Mouse (Mus musculus): ENCODE measurements around the gene Lrrc29. TPM values are rescaled to one million over a fixed set of nuclear protein-coding genes. Genes with fewer than 3 reads are reported as not detected.

Gene Lrrc29
- polyA plus RNA-seq, 1 experiment from 2014 or later: 0.86 TPM

DNA sequence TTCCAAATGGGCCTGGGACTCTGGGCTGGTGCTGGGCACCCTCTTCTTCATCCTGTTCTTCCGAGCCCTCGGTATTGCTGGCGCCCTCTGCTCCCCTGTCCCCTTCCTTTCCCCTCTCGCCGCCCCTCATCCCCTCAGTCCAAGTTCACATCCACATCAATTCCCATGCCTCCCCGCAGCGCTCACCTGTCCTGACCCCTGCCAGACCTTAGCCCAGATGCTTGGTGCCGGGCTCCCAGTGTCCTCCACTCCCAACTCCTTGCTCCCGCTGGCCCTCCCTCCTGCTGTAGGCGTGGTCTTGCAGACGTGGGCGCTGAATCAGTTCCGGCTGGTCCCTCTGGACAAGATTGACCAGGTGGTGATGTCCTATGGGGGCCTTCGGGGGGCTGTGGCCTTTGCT is 30.6 kb upstream of the Lrrc29 start:
- ATAC-seq (ENCODE audit: low FRiP score, low TSS enrichment) (no peak), DNase-seq (no peak)
- H3K9ac ChIP-seq (replicated peaks; ENCODE audit: low read length): no peak overlapping the region
- H3K27ac ChIP-seq (replicated peaks; ENCODE audit: low read depth, low read length): no peak overlapping the region
- no peaks in the 10 kb centered on the region for H3K9me3 ChIP-seq (ENCODE audit: control insufficient read depth, low read length)
- no peaks in the 10 kb centered on the region for H3K4me1 ChIP-seq (ENCODE audit: control insufficient read depth, insufficient read depth, low read length)
- H3K36me3 ChIP-seq (ENCODE audit: control insufficient read depth, insufficient read depth, low read length): peaks cover 25% of the 10 kb centered on the region
- no peaks in the 10 kb centered on the region for H3K27me3 ChIP-seq (ENCODE audit: control insufficient read depth, insufficient read depth, low read length)
- no peak overlapping the region for H3K4me2 ChIP-seq (ENCODE audit: low read length)
- 88% methylated on average over 14 of the region's 14 CpGs for WGBS
- no peak overlapping the region for H3K4me3 ChIP-seq (replicated peaks; ENCODE audit: low read depth, low read length)

DNA sequence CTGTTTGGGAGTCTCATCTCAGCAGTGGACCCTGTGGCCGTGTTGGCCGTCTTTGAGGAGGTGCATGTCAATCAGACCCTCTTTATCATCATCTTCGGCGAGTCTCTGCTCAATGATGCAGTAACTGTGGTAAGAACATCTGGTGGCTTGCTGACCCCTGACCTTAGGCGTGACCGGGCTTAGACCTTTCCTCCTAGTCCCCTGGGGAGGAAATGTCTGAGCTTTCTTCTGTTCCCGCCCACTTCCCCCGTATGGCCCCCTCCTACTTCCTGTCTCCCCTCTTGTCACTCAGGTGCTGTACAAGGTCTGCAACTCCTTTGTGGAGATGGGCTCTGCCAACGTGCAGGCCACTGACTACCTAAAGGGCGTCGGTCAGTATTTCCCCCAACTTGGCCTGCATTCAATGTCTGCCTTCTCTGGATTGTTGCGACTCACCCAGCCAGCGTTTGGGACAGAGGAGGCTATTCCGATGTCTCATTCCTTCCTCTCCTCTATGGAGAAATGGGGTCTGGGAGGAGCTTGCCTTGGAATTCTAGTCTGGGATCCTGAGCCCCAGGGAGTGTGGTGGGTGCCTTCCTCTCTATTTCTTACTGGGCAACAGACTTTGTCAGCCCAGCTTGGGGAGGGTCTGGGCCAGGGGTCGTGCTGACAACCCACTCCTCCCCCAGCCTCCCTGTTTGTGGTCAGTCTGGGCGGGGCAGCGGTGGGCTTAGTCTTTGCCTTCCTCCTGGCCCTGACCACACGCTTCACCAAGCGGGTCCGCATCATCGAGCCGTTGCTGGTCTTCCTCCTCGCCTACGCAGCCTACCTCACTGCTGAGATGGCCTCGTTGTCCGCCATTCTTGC is 29.3 kb upstream of the Lrrc29 start:
- 46% methylated on average over 26 of the region's 26 CpGs for WGBS
- Histone ChIP-seq H3K36me3 (ENCODE audit: control insufficient read depth, insufficient read depth, low read length) (peaks cover 25% of the 10 kb centered on the region), H3K27ac (replicated peaks; ENCODE audit: low read depth, low read length) (no peak overlapping the region), H3K27me3 (ENCODE audit: control insufficient read depth, insufficient read depth, low read length) (no peaks in the 10 kb centered on the region), H3K4me3 (replicated peaks; ENCODE audit: low read depth, low read length) (no peak overlapping the region), H3K9me3 (ENCODE audit: control insufficient read depth, low read length) (no peaks in the 10 kb centered on the region), H3K4me2 (ENCODE audit: low read length) (no peak overlapping the region), H3K4me1 (ENCODE audit: control insufficient read depth, insufficient read depth, low read length) (peaks cover 3% of the 10 kb centered on the region; the same call in 1 of the 2 replicates), H3K9ac (replicated peaks; ENCODE audit: low read length) (no peak overlapping the region)
- no peak for ATAC-seq (ENCODE audit: low FRiP score, low TSS enrichment)
- DNase-seq: no peak

DNA sequence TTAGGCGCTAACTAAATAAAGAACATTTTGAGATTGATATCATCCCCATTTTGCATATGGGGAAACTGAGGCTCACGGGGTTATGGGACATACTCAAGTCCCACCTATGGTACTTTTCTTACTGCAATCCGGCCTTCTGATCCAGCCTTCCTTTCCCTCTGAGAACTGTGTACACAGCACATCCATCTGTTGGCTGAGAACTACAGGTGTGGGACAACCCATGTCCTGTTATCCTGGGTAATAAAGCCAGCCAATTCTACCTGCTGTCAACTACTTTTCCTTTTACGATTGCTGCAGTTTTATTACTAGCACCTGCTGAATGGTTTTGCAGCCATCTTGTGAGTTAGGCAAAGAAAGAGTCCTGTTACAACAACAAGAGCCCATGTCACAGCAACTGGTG is 28.5 kb upstream of the Lrrc29 start:
- 88% methylated on average over 4 of the region's 4 CpGs for WGBS
- peaks cover 25% of the 10 kb centered on the region for H3K36me3 ChIP-seq (ENCODE audit: control insufficient read depth, insufficient read depth, low read length)
- ATAC-seq (ENCODE audit: low FRiP score, low TSS enrichment) (no peak), DNase-seq (no peak)
- peaks cover 10% of the 10 kb centered on the region for H3K4me1 ChIP-seq (ENCODE audit: control insufficient read depth, insufficient read depth, low read length)
- no peak overlapping the region for H3K27ac ChIP-seq (replicated peaks; ENCODE audit: low read depth, low read length)
- no peaks in the 10 kb centered on the region for H3K27me3 ChIP-seq (ENCODE audit: control insufficient read depth, insufficient read depth, low read length)
- no peaks in the 10 kb centered on the region for H3K9me3 ChIP-seq (ENCODE audit: control insufficient read depth, low read length)
- no peak overlapping the region for H3K4me3 ChIP-seq (replicated peaks; ENCODE audit: low read depth, low read length)
- no peak overlapping the region for H3K9ac ChIP-seq (replicated peaks; ENCODE audit: low read length)
- no peak overlapping the region for H3K4me2 ChIP-seq (ENCODE audit: low read length)

DNA sequence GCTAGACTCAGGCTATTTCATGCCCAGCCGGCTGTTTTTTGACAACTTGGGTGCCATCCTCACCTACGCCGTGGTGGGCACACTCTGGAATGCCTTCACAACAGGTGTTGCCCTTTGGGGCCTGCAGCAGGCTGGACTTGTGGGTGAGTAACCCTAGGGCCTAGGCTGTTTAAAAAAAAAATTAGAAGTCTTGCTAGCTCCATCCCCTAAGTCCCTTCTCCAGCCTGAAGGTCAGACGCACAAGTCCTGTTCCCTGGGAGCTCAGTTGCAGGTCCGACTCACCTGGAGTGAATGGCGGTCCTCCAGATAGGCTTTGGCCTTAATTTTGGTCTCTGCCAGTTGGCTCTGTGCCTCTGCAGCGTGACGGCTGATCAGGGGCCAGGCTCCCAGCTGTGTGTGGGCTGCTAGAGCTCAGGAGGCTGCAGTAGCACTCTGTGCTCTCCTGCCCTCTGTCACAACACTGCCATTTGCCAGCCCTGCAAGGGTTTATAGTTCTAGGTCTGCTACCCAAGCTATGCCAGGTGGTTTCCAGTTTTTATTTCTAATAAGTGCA is 27.6 kb upstream of the Lrrc29 start:
- 75% methylated on average over 8 of the region's 8 CpGs for WGBS
- peaks cover 10% of the 10 kb centered on the region for H3K4me1 ChIP-seq (ENCODE audit: control insufficient read depth, insufficient read depth, low read length)
- DNase-seq: no peak
- no peak overlapping the region for H3K4me2 ChIP-seq (ENCODE audit: low read length)
- H3K27me3 ChIP-seq (ENCODE audit: control insufficient read depth, insufficient read depth, low read length): no peaks in the 10 kb centered on the region
- H3K36me3 ChIP-seq (ENCODE audit: control insufficient read depth, insufficient read depth, low read length): peaks cover 25% of the 10 kb centered on the region
- no peak overlapping the region for H3K9ac ChIP-seq (replicated peaks; ENCODE audit: low read length)
- H3K9me3 ChIP-seq (ENCODE audit: control insufficient read depth, low read length): no peaks in the 10 kb centered on the region
- H3K27ac ChIP-seq (replicated peaks; ENCODE audit: low read depth, low read length): no peak overlapping the region
- no peak for ATAC-seq (ENCODE audit: low FRiP score, low TSS enrichment)
- no peak overlapping the region for H3K4me3 ChIP-seq (replicated peaks; ENCODE audit: low read depth, low read length)

DNA sequence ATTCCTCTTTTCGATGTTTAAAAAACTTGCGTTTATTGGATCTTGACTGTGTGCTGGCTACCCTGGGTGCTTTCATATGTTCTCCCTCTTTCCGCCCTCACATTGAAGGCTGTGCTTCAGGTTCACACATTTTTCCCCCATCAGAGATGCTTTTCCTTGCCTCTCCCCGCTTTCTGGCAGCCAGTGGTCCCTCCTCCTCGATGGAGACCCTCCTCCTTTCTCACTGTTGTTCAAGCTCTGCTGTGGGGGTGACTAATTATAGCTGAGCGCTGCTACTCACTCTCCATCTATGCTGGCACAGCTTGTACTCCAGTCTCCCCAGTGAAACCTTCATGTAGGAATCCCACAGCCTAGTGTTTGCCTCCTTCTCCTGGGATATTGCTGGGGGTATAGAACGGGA is 24.1 kb upstream of the Lrrc29 start:
- no peaks in the 10 kb centered on the region; the same call in 1 of the 2 replicates for H3K27me3 ChIP-seq (ENCODE audit: control insufficient read depth, insufficient read depth, low read length)
- no peak overlapping the region for H3K27ac ChIP-seq (replicated peaks; ENCODE audit: low read depth, low read length)
- WGBS: 40% methylated on average over 7 of the region's 7 CpGs
- peak overlapping the region; percentile 80; the same call in 1 of the 2 replicates for H3K9ac ChIP-seq (replicated peaks; ENCODE audit: low read length)
- no peaks in the 10 kb centered on the region for H3K9me3 ChIP-seq (ENCODE audit: control insufficient read depth, low read length)
- DNase-seq (peak; percentile 29), ATAC-seq (ENCODE audit: low FRiP score, low TSS enrichment) (no peak)
- peak overlapping the region; percentile 68 for H3K4me3 ChIP-seq (replicated peaks; ENCODE audit: low read depth, low read length)
- peak overlapping the region; percentile 91 for H3K4me2 ChIP-seq (ENCODE audit: low read length)
- H3K36me3 ChIP-seq (ENCODE audit: control insufficient read depth, insufficient read depth, low read length): no peaks in the 10 kb centered on the region
- H3K4me1 ChIP-seq (ENCODE audit: control insufficient read depth, insufficient read depth, low read length): peaks cover 28% of the 10 kb centered on the region

DNA sequence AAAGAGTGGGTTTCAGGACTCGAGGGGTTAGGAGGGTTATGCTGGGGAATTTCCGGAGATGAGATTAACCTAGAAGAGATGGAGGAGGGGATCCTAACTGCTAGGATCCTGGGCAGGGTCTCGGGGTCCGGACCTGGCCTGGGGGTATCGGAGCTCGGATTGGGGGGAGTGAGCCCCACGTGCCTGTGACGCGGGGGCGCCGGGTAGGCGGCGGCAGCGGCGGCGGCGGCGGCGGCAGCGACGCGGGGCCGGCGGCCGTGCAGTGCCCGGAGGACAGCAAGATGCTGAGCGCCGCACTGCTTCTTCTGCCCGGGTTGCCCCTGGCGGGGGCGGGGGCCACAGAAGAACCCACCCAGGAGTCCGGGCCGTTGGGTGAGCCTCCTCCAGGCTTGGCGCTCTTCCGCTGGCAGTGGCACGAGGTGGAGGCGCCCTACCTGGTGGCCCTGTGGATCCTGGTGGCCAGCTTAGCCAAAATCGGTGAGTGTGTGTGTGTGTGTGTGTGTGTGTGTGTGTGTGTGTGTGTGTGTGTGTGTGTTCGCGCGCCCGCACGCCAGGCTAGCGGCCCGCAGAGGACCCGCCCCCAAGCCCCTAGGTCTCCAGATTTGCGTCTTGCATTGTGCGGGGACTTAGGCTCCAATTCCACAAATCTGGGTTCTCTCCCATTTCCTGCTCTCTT is 23.2 kb upstream of the Lrrc29 start:
- Histone ChIP-seq H3K9me3 (ENCODE audit: control insufficient read depth, low read length) (no peaks in the 10 kb centered on the region), H3K36me3 (ENCODE audit: control insufficient read depth, insufficient read depth, low read length) (no peaks in the 10 kb centered on the region), H3K27me3 (ENCODE audit: control insufficient read depth, insufficient read depth, low read length) (no peaks in the 10 kb centered on the region; the same call in 1 of the 2 replicates), H3K4me2 (ENCODE audit: low read length) (peak overlapping the region; percentile 91), H3K9ac (replicated peaks; ENCODE audit: low read length) (peak overlapping the region; percentile 80), H3K27ac (replicated peaks; ENCODE audit: low read depth, low read length) (peak overlapping the region; percentile 67), H3K4me1 (ENCODE audit: control insufficient read depth, insufficient read depth, low read length) (peaks cover 28% of the 10 kb centered on the region), H3K4me3 (replicated peaks; ENCODE audit: low read depth, low read length) (peak overlapping the region; percentile 68)
- ATAC-seq (ENCODE audit: low FRiP score, low TSS enrichment): peak; percentile 52
- WGBS: under 1% methylated on average over 47 of the region's 48 CpGs
- DNase-seq: peak; percentile 74

DNA sequence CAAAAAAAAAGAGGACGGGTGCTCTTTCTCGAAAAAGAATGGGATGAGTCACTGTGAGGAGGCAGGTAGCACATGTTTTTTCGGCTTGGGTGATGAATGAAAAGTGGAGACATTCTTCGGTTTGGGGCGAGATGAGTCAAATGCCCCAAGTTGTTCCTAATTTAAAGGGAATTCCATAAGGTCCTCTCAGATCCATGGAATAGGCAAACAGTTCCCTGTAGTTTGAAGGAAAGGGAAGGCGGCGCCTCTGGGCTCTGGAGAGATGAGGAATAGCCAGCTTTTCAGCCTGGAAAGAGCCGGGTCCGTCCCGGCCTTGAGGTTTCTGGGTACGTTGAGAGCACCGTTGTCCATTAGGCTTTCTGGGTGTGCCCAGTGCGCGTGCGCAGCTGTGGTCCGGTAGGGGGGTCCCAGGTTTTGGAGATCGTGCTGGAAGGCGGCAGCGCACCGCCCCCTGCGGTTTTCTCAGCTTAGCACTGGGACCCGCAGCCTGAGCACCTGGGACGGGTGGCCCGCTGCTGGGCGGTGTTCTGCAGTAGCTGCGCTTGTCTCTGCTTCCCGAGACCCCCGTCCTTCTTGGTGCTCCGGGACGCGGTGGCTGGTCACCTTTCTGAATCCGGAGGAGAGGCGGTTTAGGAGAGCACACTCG is 22.5 kb upstream of the Lrrc29 start, which contains the start of gene Slc9a5:
Slc9a5 (plus strand) TSS at position 394 of the 646 bp plus-strand sequence.
- no peaks in the 10 kb centered on the region for H3K36me3 ChIP-seq (ENCODE audit: control insufficient read depth, insufficient read depth, low read length)
- H3K9me3 ChIP-seq (ENCODE audit: control insufficient read depth, low read length): no peaks in the 10 kb centered on the region
- peaks cover 28% of the 10 kb centered on the region for H3K4me1 ChIP-seq (ENCODE audit: control insufficient read depth, insufficient read depth, low read length)
- ATAC-seq (ENCODE audit: low FRiP score, low TSS enrichment) (peak; percentile 36), DNase-seq (peak; percentile 87)
- peak within 1 kb of the TSS; percentile 67 for H3K27ac ChIP-seq (replicated peaks; ENCODE audit: low read depth, low read length)
- H3K9ac ChIP-seq (replicated peaks; ENCODE audit: low read length): peak within 1 kb of the TSS; percentile 80
- H3K4me3 ChIP-seq (replicated peaks; ENCODE audit: low read depth, low read length): peak within 1 kb of the TSS; percentile 68
- H3K27me3 ChIP-seq (ENCODE audit: control insufficient read depth, insufficient read depth, low read length): no peaks in the 10 kb centered on the region; the same call in 1 of the 2 replicates
- 1% methylated on average over 34 of the region's 34 CpGs for WGBS
- H3K4me2 ChIP-seq (ENCODE audit: low read length): peak within 1 kb of the TSS; percentile 91

DNA sequence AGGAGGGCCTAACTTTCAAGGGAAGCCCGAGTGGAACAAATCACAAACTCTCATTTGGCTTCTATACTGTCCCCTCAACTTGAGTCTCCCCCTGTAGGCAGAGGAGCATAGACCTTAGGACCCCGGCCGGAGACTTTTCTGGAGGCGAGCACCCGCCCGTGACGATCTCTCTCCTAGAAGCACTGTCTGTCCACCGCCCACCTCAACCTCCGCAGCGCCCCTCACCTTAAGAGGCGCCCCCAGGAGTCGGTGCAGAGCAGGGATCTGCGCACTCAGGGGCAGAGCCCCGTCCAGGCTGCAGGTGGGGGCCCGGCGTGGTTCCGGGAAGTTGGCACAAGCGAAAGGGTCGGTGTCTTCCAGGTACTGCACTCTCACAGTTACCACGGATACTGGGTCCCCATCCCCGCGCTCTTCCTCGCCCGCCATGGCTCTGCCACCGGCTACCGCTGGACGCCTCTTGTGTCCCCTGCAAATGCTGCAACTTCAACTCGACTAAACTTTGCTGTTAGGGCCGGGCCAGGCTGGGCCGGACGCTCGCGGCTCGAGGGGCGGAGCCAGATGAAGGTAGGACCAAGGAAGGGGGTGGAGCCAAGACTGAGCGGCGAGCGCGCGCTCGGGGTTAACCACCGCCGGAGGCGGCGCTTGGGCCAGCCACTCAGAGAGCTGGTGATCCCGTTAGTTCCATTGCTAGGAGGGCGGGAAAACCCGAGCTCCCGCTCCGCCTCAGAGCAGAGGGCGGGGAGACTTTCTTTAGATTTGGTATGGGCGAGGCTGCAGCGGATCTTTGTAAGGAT is 21.5 kb upstream of the Lrrc29 start, which contains the start of gene Fhod1:
Fhod1 (minus strand) TSS at position 526 of the 794 bp plus-strand sequence.
- no peaks in the 10 kb centered on the region for H3K36me3 ChIP-seq (ENCODE audit: control insufficient read depth, insufficient read depth, low read length)
- H3K4me1 ChIP-seq (ENCODE audit: control insufficient read depth, insufficient read depth, low read length): peaks cover 28% of the 10 kb centered on the region
- H3K9ac ChIP-seq (replicated peaks; ENCODE audit: low read length): peak within 1 kb of the TSS; percentile 80
- WGBS: under 1% methylated on average over 53 of the region's 53 CpGs
- H3K27me3 ChIP-seq (ENCODE audit: control insufficient read depth, insufficient read depth, low read length): no peaks in the 10 kb centered on the region; the same call in 1 of the 2 replicates
- peak within 1 kb of the TSS; percentile 91 for H3K4me2 ChIP-seq (ENCODE audit: low read length)
- no peaks in the 10 kb centered on the region for H3K9me3 ChIP-seq (ENCODE audit: control insufficient read depth, low read length)
- peak within 1 kb of the TSS; percentile 67 for H3K27ac ChIP-seq (replicated peaks; ENCODE audit: low read depth, low read length)
- ATAC-seq (ENCODE audit: low FRiP score, low TSS enrichment): peak; percentile 86
- peak within 1 kb of the TSS; percentile 68 for H3K4me3 ChIP-seq (replicated peaks; ENCODE audit: low read depth, low read length)
- DNase-seq: peak; percentile 95
